Mouse (Mus musculus) kidney, adult 2 months (tissue): ENCODE measurements at regions not wholly inside any gene's neighbourhood (a gene's known extent, or its start where the extent isn't known, plus 50 kb on each side); places are given as distances from the start of the nearest gene placed in this dataset.

Experiments
- CTCF ChIP-seq: fragments of 200-500 bp; conservative IDR thresholded peaks from 2 replicates; pipeline ENCODE4 v1.5.1; 2011; ENCODE audit warnings: low read depth, mild to moderate bottlenecking, control low read depth, low read length, moderate library complexity, mixed read lengths; ENCODE audit not compliant: insufficient read depth, insufficient read length
- POLR2A ChIP-seq: fragments of 200-500 bp; IDR thresholded peaks from one replicate; pipeline ENCODE4 v1.6.1; 2011; ENCODE audit warnings: low read depth, low read length, control low read depth

GRCm38 (mm10) chr12:73476421-73476858, 69.8 kb downstream of the Tmem30b start:
- TF ChIP-seq CTCF (no peak), POLR2A (no peak)
